Mouse (Mus musculus): ENCODE data around the gene Fam126b. TPM values are rescaled to one million over a fixed set of nuclear protein-coding genes. Genes with fewer than 3 reads are reported as not detected.

The Fam126b gene
- total and polyA plus RNA-seq, 2 experiments from 2014 or later, result 11.7 to 18.1 TPM

DNA sequence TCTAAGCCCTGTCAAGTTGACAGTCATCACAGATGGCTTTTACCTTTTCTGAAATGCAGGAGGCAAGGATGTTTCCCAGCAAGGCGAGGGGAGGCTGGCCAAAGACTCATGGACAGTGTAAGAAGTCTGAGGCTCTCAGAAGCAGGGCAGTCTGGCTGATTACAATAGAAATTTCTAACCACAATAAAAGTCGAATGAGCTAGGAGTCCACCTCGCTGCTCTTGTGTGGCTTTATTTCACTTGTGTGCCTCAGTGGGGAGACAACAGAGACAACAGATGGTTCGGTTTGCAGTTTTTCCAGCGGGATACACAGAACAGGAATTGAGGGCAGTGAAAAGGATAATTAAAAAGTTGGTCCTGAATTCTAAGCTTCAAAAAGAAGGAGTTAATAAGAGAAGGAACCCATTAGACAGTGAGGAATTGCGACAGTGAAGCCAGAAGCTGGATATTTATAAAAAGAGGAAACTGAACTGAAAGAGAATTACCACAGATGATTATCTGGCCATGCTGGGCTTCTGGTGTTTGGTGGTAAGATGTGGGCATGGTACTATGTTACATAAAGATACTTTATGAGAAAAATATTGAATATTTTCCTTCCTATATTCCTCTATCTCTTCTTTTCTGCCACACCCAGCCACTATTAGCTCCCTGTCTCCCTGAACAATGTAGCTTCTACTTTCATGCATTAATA lies 32.0 kb upstream of the Fam126b start:
- ATAC-seq (ENCODE audit: low FRiP score) (no peak), DNase-seq (ENCODE audit: low spot score) (no peak)
- no peaks in the 10 kb centered on the region for H3K9me3 ChIP-seq (ENCODE audit: low read length)
- H3K36me3 ChIP-seq (ENCODE audit: insufficient read depth, low read length), result no peaks in the 10 kb centered on the region
- H3K9ac ChIP-seq (replicated peaks; ENCODE audit: low read length, poor library complexity, severe bottlenecking), result no peak overlapping the region
- H3K27ac ChIP-seq (ENCODE audit: low read depth, low read length), result no peak overlapping the region
- no peaks in the 10 kb centered on the region for H3K4me1 ChIP-seq (ENCODE audit: insufficient read depth, low read length)
- TF ChIP-seq CTCF (IDR thresholded peaks at IDR 0.05), result no peak
- H3K4me3 ChIP-seq (ENCODE audit: low read depth, low read length), result no peak overlapping the region
- H3K27me3 ChIP-seq (ENCODE audit: insufficient read depth, low read length), result no peaks in the 10 kb centered on the region
- WGBS, result 74% methylated on average over 6 of the region's 6 CpGs
- H3K4me2 ChIP-seq (ENCODE audit: low read depth, low read length, poor library complexity, severe bottlenecking), result no peak overlapping the region

DNA sequence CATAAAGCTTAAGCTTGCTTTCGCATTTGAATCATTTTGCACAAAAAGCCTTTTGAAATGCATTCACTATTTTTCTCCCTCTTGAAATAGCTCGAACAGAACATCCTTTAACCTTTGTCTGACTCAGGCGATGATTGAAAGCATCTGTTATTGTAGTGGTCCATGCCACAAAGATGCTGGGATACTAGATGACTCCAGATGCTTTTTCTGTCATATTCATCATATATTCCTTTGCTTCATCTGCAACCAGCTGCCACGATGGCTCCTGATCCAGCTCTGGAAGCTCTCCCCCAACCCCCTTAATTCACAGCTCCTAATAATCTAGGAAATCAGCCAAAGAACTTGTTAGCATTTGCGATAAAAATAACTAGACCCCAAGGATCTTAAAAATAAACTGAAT lies 31.0 kb upstream of the Fam126b start:
- Histone ChIP-seq H3K36me3 (ENCODE audit: insufficient read depth, low read length) (no peaks in the 10 kb centered on the region), H3K27ac (ENCODE audit: low read depth, low read length) (no peak overlapping the region), H3K9ac (replicated peaks; ENCODE audit: low read length, poor library complexity, severe bottlenecking) (no peak overlapping the region), H3K4me2 (ENCODE audit: low read depth, low read length, poor library complexity, severe bottlenecking) (no peak overlapping the region), H3K27me3 (ENCODE audit: insufficient read depth, low read length) (no peaks in the 10 kb centered on the region), H3K4me1 (ENCODE audit: insufficient read depth, low read length) (no peaks in the 10 kb centered on the region), H3K4me3 (ENCODE audit: low read depth, low read length) (no peak overlapping the region), H3K9me3 (ENCODE audit: low read length) (no peaks in the 10 kb centered on the region)
- ATAC-seq (ENCODE audit: low FRiP score), result no peak
- peak; percentile 25 for DNase-seq (ENCODE audit: low spot score)
- 47% methylated on average over 5 of the region's 5 CpGs for whole genome bisulfite sequencing
- TF ChIP-seq CTCF (IDR thresholded peaks at IDR 0.05), result no peak

DNA sequence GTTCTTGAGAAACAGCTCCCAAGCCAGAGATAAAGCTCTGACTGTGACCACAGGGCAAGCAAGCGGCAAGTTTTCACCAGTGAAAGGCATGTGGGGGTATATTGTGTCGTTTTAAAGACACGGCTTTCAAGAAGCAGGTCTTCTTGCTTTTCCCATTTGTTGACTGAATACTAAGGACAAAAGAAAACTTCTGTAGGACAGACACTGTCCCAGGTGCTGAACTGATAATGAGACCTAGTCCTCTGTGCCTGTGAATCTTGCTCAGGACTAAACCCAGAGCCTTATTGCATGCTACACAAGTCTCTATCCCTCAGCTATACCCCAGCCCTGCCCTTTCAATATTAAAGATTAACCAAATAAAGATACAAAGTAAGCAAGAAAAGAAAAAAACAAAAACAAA lies 30.1 kb upstream of the Fam126b start:
- no peak overlapping the region for H3K4me3 ChIP-seq (ENCODE audit: low read depth, low read length)
- H3K9me3 ChIP-seq (ENCODE audit: low read length), result no peaks in the 10 kb centered on the region
- no peaks in the 10 kb centered on the region for H3K36me3 ChIP-seq (ENCODE audit: insufficient read depth, low read length)
- DNase-seq (ENCODE audit: low spot score) (no peak), ATAC-seq (ENCODE audit: low FRiP score) (no peak)
- no peak for TF ChIP-seq CTCF (IDR thresholded peaks at IDR 0.05)
- 79% methylated on average over 3 of the region's 3 CpGs for WGBS
- H3K27me3 ChIP-seq (ENCODE audit: insufficient read depth, low read length), result no peaks in the 10 kb centered on the region
- H3K4me1 ChIP-seq (ENCODE audit: insufficient read depth, low read length), result no peaks in the 10 kb centered on the region
- H3K27ac ChIP-seq (ENCODE audit: low read depth, low read length), result no peak overlapping the region
- no peak overlapping the region for H3K9ac ChIP-seq (replicated peaks; ENCODE audit: low read length, poor library complexity, severe bottlenecking)
- no peak overlapping the region for H3K4me2 ChIP-seq (ENCODE audit: low read depth, low read length, poor library complexity, severe bottlenecking)

DNA sequence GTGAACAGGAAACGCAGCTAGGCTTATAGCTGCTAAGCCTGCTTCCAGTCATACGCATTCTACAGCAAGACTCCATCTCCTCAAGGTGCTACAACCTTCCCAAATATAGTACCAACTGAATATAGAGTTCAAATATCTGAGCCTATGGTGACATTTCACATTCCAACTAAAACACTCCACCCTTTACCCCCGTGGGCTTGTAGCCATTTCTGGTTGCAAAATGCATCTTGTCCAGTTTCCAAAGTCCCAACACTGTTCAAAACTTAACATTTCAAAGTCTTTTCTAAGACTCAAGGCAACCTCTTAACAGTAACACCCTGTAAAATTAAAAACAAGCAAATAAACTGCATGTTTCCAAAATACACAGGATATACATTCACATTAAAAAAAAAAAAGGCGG lies 29.0 kb upstream of the Fam126b start:
- DNase-seq (ENCODE audit: low spot score) (no peak), ATAC-seq (ENCODE audit: low FRiP score) (no peak)
- H3K36me3 ChIP-seq (ENCODE audit: insufficient read depth, low read length), result no peaks in the 10 kb centered on the region
- no peaks in the 10 kb centered on the region for H3K9me3 ChIP-seq (ENCODE audit: low read length)
- no peaks in the 10 kb centered on the region for H3K4me1 ChIP-seq (ENCODE audit: insufficient read depth, low read length)
- H3K27ac ChIP-seq (ENCODE audit: low read depth, low read length), result no peak overlapping the region
- no peak overlapping the region for H3K4me2 ChIP-seq (ENCODE audit: low read depth, low read length, poor library complexity, severe bottlenecking)
- H3K4me3 ChIP-seq (ENCODE audit: low read depth, low read length), result no peak overlapping the region
- no peak overlapping the region for H3K9ac ChIP-seq (replicated peaks; ENCODE audit: low read length, poor library complexity, severe bottlenecking)
- no peaks in the 10 kb centered on the region for H3K27me3 ChIP-seq (ENCODE audit: insufficient read depth, low read length)
- WGBS, result 84% methylated on average over 4 of the region's 4 CpGs
- TF ChIP-seq CTCF (IDR thresholded peaks at IDR 0.05), result no peak

DNA sequence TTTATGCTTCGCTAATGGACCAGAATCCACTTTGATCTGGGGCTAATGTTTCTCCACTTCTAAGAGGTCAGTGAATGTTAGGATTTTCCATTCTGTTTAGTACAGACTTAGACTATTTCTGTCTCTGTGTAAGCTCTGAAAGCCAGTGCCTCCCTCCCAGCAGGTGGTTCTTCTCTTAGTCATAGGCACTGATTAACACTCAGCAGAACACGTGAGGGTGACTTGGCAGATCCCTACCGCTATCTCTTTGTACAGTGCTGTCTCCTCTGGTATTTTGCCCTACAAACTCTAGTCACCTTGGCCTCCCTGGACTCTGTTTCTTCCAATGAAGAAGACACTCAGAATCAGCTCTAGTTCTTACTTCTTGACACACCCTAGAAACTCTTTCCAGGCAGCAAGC lies 28.3 kb upstream of the Fam126b start:
- Histone ChIP-seq H3K9ac (replicated peaks; ENCODE audit: low read length, poor library complexity, severe bottlenecking) (no peak overlapping the region), H3K4me3 (ENCODE audit: low read depth, low read length) (no peak overlapping the region), H3K4me1 (ENCODE audit: insufficient read depth, low read length) (no peaks in the 10 kb centered on the region), H3K27me3 (ENCODE audit: insufficient read depth, low read length) (no peaks in the 10 kb centered on the region), H3K27ac (ENCODE audit: low read depth, low read length) (no peak overlapping the region), H3K4me2 (ENCODE audit: low read depth, low read length, poor library complexity, severe bottlenecking) (no peak overlapping the region), H3K36me3 (ENCODE audit: insufficient read depth, low read length) (no peaks in the 10 kb centered on the region), H3K9me3 (ENCODE audit: low read length) (no peaks in the 10 kb centered on the region)
- ATAC-seq (ENCODE audit: low FRiP score) (no peak), DNase-seq (ENCODE audit: low spot score) (no peak)
- 69% methylated on average over 3 of the region's 3 CpGs for WGBS
- TF ChIP-seq CTCF (IDR thresholded peaks at IDR 0.05), result no peak

DNA sequence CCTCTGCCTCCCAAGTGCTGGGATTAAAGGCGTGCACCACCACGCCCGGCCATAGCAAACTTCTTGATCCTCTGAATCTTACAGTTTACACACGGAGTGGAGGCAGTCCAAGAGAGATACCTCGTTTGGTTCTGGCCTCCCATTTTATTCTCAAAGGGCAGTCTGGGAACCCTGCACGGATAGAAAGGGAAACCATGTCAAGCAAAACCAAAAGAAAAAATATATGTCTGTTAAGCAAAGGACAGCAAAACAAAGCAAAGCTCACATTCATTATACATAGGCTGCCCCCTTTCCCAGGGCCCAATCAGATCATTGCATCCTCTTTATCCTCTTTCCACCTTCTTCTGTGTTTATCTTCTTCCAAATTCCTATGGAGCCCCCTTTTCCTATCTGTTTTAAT lies 27.7 kb upstream of the Fam126b start:
- no peak for TF ChIP-seq CTCF (IDR thresholded peaks at IDR 0.05)
- Histone ChIP-seq H3K4me3 (ENCODE audit: low read depth, low read length) (no peak overlapping the region), H3K27ac (ENCODE audit: low read depth, low read length) (no peak overlapping the region), H3K4me2 (ENCODE audit: low read depth, low read length, poor library complexity, severe bottlenecking) (no peak overlapping the region), H3K9ac (replicated peaks; ENCODE audit: low read length, poor library complexity, severe bottlenecking) (no peak overlapping the region), H3K36me3 (ENCODE audit: insufficient read depth, low read length) (no peaks in the 10 kb centered on the region), H3K4me1 (ENCODE audit: insufficient read depth, low read length) (no peaks in the 10 kb centered on the region), H3K9me3 (ENCODE audit: low read length) (no peaks in the 10 kb centered on the region), H3K27me3 (ENCODE audit: insufficient read depth, low read length) (no peaks in the 10 kb centered on the region)
- WGBS, result 78% methylated on average over 6 of the region's 6 CpGs
- DNase-seq (ENCODE audit: low spot score) (no peak), ATAC-seq (ENCODE audit: low FRiP score) (no peak)
